Mouse (Mus musculus) myocyte (in vitro differentiated cells): ENCODE results near the gene Nmb.

ENCODE experiments used
- CEBPB ChIP-seq: IDR thresholded peaks from 2 replicates; pipeline ENCODE4 v1.6.1; 2011; ENCODE audit warnings: mild to moderate bottlenecking, moderate library complexity; ENCODE audit not compliant: poor library complexity, insufficient read depth, severe bottlenecking
- E2F4 ChIP-seq: IDR thresholded peaks from one replicate; pipeline ENCODE4 v1.6.1; 2011; ENCODE audit warnings: mild to moderate bottlenecking, control low read depth, moderate library complexity; ENCODE audit not compliant: insufficient read depth
- MAX ChIP-seq: IDR thresholded peaks from one replicate; pipeline ENCODE4 v1.6.1; 2011; ENCODE audit warnings: low read depth, mild to moderate bottlenecking, control low read depth
- MYOD1 ChIP-seq, 3 experiments: IDR thresholded peaks; one replicate each; pipeline ENCODE4 v1.6.1; 2011; ENCODE audit warnings: control low read depth in 2 of 3, low read depth in 2 of 3, mild to moderate bottlenecking in 2 of 3, moderate library complexity in 1 of 3; ENCODE audit not compliant: insufficient read length in 2 of 3, control insufficient read depth in 1 of 3
- MYOG ChIP-seq, 3 experiments: IDR thresholded peaks; one replicate each; pipeline ENCODE4 v1.6.1; 2011; ENCODE audit warnings: control low read depth in 2 of 3, low read depth in 2 of 3, mild to moderate bottlenecking in 2 of 3; ENCODE audit not compliant: insufficient read length in 2 of 3, control insufficient read depth in 1 of 3, insufficient read depth in 1 of 3
- POLR2A ChIP-seq: IDR thresholded peaks from one replicate; pipeline ENCODE4 v1.6.1; 2011; ENCODE audit warnings: low read depth, mild to moderate bottlenecking, control low read depth, moderate library complexity; ENCODE audit not compliant: insufficient read length
- POLR2AphosphoS2 ChIP-seq: IDR thresholded peaks from one replicate; pipeline ENCODE4 v1.6.1; 2011; ENCODE audit warnings: low read depth, control low read depth; ENCODE audit not compliant: insufficient read length
- TCF12 ChIP-seq: IDR thresholded peaks from one replicate; pipeline ENCODE4 v1.6.1; 2011; ENCODE audit warnings: mild to moderate bottlenecking, control low read depth; ENCODE audit not compliant: poor library complexity, insufficient read depth, severe bottlenecking
- TCF3 ChIP-seq: IDR thresholded peaks from one replicate; pipeline ENCODE4 v1.6.1; 2011; ENCODE audit warnings: low read depth, control low read depth; ENCODE audit not compliant: insufficient read length
- USF1 ChIP-seq: IDR thresholded peaks from one replicate; pipeline ENCODE4 v1.6.1; 2011; ENCODE audit warnings: low read depth, mild to moderate bottlenecking, control low read depth, moderate library complexity

GRCm38 (mm10) chr7:80866514-80867147, 38.2 kb downstream of the Nmb start:
- TF ChIP-seq MYOG (IDR thresholded peaks at IDR 0.05; ENCODE audit: control insufficient read depth in 1 of 3, insufficient read depth in 1 of 3, insufficient read length in 2 of 3, low read depth in 2 of 3) = no peak
- TF ChIP-seq POLR2A = no peak
- no peak for TF ChIP-seq E2F4
- TF ChIP-seq POLR2AphosphoS2 = no peak
- no peak for TF ChIP-seq TCF3
- TF ChIP-seq MAX = no peak
- no peak for TF ChIP-seq CEBPB
- no peak for TF ChIP-seq MYOD1 (IDR thresholded peaks at IDR 0.05; ENCODE audit: control insufficient read depth in 1 of 3, insufficient read length in 2 of 3, low read depth in 2 of 3)
- no peak for TF ChIP-seq USF1
- TF ChIP-seq TCF12 = no peak
